Mouse (Mus musculus) kidney, adult 2 months (tissue): ENCODE measurements around the gene Rassf3.

ENCODE experiments used
- CTCF ChIP-seq: fragments of 200-500 bp; conservative IDR thresholded peaks from 2 replicates; pipeline ENCODE4 v1.5.1; 2011; ENCODE audit warnings: low read depth, mild to moderate bottlenecking, control low read depth, low read length, moderate library complexity, mixed read lengths; ENCODE audit not compliant: insufficient read depth, insufficient read length
- POLR2A ChIP-seq: fragments of 200-500 bp; IDR thresholded peaks from one replicate; pipeline ENCODE4 v1.6.1; 2011; ENCODE audit warnings: low read depth, low read length, control low read depth

GRCm38 (mm10) chr10:121499063-121499462 is 22.9 kb upstream of the Rassf3 start:
- no peak for TF ChIP-seq CTCF
- no peak for TF ChIP-seq POLR2A
